Mouse (Mus musculus) thymus, postnatal 0 days (tissue): ENCODE measurements around the gene Pdcd1lg2. TPM values are rescaled to one million over a fixed set of nuclear protein-coding genes. Genes with fewer than 3 reads are reported as not detected.
A peak's percentile ranks its signal among the peaks of the same experiment; 100 is the strongest.

Experiments
- DNase-seq: peaks from one replicate; pipeline ENCODE4 v3.0.0-alpha.2; 2015; ENCODE audit warnings: low spot score
- polyA plus RNA-seq: library from polyadenylated mRNA; unstranded; fragments of >200 nt; fragmentation: Nextera tagmentation; extraction: Ambion mirVana; gene quantifications from 2 replicates; pipeline ENCODE4 v1.2.1, GENCODE M21; 2015

The Pdcd1lg2 gene
- polyA plus RNA-seq, 1 experiment from 2014 or later, result 4.6 TPM

DNA sequence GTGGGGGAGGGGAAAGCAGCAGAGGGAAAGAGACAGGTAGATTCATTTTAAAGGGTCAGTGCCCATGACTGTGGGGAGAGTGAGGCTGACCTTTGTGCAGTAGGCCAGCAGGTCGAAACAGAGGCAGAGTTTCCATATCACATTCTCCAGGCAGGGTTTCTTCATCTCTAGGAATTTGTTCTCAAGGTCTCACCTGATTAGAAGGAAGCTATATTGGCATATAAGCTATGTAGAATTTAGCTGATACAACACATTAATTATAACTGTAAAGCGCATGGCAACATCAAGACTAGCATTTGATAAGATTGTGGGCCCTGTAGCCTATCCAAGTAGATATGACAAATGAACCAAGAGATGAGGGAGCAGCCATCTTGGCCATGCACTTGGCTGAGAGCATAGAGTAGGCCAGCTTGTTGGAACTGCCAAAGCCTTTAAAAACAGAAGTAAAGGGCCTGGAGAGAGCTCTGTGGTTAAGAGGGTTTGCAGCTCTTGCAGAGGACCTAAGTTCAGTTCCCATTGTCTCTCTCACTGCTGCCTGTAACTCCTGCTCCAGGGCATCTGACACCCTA, 59.1 kb downstream of the Pdcd1lg2 start:
- DNase-seq, result no peak

DNA sequence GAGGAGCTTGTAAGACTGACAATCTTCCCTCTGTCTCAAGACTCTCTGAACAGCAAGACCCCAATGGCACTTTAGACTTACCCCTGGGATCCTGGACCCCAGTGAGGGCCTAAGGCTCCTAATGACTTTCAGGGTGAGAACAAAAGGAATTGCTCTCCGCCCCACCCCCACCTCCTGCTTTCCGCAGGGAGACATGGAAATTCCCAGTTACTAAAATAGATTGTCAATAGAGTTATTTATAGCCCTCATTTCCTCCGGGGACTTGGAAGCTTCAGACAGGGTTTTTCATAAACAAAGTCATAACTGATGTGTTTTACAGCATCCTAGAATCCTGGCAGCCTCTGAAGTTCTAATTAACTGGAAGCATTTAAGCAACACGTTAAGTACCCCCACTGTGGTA, 59.9 kb downstream of the Pdcd1lg2 start:
- DNase-seq, result no peak

DNA sequence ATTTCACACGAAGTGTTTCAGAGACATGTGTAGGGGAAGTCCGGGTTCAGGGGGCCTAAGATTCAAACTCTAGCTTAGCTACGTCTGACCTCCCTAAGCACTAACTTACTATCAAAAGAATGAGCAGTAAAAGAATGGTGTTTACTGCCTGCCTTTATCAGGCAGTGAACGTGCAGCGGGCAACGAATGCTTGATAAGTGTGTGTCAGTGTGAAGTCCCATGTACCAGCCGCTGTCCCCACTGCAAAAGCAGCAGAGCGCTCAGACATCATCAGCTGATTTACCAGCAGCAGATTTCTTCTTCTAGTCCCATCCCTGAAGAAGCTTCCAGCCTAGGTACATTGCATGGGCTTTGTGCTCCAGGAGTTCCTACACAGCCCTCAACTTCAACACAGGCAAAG, 61.7 kb downstream of the Pdcd1lg2 start:
- no peak for DNase-seq

DNA sequence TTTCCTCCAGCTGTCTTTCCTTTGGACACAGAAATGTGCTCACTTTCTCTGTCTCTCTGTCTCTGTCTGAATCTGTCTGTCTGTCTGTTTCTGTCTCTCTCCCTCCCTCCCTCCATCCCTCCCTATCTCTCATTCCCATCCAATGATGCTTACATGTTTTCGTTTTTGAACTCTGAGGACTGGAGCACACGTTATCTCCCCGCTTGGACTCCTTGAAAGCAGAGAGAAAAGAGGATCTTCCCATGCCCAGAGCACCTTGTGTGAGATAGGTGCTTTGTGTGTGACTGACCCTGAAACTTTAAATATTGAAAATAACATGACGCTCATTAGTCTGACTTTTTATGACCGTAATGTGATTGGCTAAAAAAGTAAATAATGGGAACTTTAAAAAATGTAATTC, 62.2 kb downstream of the Pdcd1lg2 start:
- no peak for DNase-seq

DNA sequence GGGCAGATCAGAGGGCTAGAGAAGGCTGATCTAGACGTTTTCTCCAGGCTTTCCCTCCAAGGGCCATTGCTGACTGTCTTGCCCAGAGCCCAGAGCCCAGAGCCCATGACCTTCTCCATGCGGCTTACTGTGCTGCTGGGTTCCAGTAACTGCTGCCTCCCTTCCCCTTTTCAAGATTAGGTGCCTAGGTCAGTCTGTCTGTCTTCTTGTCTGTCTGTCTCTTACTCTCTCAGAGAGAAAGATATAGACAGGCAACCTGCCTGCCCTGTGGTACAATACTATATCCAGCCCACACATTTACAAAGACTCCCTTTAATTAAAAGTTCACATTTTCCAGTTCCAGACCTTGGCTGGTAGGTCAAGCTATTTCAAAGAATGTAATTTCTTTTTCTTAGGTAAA, 64.1 kb downstream of the Pdcd1lg2 start:
- no peak for DNase-seq

DNA sequence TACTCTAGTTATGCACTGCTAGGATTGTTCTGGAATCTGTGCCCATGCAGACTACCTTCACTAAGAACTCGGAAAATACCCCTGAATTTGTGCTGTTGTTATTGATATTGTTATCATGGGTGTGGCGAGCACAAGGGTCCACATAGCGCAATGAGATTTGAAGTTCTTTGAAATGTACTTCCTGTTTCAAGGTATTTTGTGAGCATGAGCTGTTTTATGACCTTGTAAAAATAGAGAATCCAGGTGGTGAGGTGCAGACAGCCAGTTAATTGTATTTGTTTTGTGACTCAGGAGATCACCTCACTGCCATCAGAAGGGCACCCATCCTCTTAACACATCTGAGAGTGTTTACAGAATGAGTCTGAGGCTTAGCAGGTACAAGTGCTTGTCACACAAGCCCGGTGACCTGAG, 64.5 kb downstream of the Pdcd1lg2 start:
- no peak for DNase-seq

DNA sequence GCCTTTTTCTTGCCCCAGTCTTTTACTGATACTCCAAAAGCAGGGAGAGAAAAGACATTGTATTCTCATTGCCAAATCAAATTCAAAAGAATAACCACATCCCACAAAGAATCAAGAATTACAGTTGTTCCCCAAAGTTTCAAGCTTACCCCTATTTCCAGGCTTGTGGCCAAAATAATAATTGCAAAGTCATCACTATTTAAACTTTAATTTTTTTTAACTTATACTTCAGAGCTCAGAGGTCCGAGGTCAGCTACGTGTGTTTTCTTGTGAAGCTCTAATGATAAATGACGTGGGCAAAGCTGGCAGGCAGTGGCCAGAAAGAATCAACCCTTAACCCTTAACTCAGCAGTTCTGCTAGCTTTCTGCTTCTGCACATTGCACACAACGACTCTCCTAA, 67.9 kb downstream of the Pdcd1lg2 start:
- no peak for DNase-seq

DNA sequence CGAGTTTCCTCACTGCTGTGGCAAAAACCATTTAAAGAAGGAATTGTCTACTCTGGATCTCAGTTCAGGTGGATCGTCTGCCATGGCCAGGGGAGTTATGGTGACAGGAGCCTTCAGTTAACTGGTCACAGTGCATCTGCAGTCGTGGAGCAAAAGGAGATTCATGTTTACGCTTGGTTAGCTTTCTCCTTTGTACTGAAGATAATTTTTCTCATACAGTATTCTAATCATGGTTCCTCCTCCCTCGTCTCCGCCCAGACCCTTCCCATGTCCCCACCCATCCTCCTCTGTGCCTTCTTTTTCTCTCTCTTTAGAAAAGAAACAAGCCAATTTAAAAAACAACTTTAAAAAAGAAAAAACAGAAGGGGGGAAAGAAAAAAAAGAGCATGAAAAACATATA, 70.9 kb downstream of the Pdcd1lg2 start:
- no peak for DNase-seq

DNA sequence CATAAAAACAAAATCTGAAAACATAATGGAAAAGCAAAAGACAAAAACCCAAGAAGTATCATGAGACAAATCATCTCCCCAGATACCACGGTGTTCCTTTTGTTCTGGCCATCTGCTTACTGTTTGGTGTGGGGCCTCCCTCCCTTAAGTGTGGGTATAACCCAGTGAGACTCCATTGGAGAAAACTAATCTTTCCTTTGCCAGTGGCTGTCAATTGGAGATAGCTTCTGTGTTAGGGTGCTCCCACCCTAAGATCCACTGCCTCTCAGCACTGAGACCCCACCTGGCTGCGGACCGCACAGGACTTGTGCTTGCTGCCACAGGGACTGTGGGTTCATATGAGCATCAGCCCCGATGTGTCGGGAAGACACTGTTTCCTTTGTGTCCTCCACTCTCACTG, 71.4 kb downstream of the Pdcd1lg2 start:
- DNase-seq, result no peak

DNA sequence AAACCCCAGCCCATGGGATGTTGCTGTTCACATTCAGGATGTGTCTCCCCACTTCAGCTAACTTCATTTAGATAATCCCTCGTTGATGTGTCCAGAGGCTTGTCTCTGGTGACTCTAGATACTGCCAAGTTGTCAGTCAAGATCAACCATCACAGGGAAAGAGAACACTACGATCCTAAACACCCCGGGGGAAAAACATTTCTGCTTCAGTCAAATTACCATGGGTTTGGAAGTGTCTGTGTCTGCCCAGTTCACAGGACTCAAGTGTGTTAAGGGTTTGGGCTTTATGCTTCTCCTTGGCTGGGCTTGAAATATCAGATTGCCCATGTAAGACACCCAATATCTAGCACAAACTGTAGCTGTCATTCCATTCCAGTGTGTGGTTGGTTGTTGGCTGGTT, 71.9 kb downstream of the Pdcd1lg2 start:
- no peak for DNase-seq

DNA sequence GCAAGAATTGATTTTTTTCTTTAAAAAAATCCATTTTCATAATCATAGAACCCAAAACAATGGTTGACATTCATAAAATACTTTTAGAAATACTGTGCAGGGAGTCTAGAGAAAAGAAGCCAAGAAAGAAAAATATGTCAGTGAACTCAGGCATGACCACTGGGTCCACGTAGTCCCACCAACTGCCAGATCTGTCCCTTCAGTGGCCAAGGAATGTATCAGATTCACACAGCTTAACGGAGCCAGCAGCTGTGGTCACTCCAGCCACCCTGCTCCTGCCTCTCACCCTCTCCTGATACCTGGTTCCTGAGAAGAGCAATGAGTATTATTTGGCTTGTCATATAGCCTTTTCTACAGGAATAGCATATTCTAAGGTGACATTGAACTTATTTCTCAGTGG, 72.7 kb downstream of the Pdcd1lg2 start:
- DNase-seq, result no peak

DNA sequence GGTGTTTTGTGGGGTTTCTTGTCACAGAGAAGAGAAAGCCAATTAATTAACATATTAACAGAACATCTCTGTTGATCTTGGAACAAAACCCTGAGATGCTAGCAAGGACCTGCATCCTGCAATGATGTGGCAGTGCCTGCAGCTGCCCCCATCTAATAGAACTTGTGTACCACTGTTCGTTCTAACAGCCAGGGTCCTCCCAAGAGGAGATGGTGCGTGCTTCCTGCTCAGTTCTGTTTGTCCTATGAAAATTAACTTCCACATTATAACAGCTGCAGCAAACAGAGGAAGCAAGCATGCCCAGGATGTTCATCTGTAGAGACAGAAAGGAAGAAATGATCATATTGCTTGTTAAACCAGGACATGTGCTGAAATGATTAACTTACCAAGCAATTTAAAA, 73.8 kb downstream of the Pdcd1lg2 start:
- DNase-seq, result no peak

DNA sequence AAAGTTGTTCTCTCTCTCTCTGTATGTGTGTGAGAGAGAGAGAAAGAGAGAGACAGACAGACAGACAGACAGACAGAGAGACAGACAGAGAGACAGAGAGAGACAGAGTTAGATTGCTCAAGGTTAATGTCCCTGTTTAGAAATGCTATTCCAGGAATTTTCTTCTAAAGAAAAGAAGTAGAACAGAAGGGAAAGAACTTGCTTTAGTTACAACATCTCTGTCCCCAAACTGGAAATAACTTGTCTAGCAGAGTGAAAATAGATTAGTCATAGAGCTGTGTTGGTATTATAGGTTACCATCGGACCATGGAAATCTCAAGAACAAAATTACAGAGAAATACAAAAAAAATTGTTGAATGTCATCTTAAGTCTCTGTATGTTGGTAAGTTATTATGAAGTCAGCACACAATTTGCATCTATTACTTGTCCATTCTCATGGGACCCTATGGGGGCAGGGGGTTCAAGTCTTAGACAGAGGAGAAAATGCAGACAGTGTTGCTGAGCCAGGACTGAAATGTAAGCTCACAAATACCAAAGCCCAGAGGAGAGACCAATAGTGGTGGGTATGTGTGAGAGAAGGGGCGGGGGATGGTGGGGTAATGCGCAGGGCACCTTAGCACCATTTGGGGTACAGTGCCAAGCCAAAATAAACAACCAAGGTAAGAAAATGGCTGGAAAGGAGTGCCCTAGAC, 74.7 kb downstream of the Pdcd1lg2 start:
- no peak for DNase-seq

DNA sequence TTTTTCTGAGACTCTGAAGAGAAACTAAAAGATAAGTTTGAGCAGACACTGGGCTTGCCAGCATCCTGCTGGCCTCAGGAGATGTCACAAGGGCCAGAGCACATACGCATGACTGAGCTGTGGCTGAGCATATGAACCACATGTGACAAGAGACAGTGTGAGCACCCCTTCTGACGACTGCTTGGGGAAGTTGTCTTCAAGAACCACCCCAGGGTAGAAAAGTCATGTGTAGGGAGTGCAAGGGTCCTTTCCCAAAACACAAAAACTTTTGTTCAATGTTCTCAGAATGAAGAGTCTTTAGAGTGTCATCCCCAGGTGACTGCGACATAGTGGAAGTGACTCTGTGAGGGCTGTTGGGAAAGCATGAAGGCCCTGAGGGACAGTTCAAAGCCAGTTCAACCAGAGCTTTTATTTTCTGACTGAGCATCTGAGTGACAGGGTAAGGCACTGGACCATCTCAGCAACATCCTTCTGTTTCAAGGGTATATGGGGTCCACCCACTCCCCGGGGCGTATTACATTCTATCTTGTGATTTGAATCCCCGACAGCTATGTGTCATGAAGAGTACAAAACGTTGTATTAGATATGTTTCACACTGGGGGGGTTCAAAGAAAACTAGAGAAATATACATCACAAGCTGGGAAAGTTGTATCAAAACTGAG, 76.0 kb downstream of the Pdcd1lg2 start:
- no peak for DNase-seq

DNA sequence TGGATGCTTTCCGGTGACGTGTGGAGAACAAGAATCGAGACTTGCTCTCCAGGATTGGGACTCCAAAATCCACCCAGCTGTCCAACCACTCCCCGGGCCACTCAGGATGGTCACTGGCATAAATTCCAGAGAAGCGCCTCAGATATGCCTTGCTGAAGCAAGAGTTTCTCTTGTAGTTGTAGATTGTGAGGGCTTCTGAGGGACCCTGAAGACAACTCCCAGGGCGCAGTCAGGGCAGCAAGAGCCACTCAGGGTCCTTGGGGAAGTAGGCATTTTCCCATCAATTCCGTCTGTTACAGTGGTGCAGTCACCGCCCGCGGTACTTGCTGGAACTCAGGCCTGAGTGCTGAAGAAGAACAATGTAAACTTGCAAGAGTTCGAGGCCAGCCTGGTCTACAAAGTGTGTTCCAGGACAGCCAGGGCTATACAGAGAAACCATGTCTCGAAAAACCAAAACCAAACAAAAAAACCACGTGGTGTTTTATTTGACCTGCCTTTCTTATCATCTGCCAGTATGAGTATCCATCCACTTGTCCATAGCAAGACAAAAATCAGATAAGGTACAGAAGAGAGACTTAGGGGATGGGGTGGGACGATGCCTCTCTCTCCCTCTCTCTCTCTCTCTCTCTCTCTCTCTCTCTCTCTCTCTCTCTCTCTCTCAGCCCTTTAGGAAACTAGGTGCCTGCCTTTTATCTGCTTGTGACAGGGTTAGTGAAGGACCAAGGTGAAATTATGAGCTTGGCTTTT, 76.8 kb downstream of the Pdcd1lg2 start:
- no peak for DNase-seq

DNA sequence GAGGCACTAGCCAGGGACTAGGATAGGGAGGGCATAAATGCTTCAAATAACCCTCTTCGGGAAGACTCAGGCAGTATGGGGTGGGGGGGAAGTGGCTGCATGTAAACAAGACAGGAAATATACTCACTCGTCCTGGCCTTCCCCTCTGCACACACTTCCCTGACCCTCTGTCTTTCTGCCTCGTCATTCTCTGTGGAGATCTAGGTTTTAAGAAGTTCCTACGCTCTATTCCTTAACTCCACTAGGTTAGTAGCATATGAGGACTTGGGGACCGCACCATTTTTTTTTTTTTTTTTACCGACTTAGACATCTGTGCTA, 77.3 kb downstream of the Pdcd1lg2 start:
- DNase-seq, result peak; percentile 26

DNA sequence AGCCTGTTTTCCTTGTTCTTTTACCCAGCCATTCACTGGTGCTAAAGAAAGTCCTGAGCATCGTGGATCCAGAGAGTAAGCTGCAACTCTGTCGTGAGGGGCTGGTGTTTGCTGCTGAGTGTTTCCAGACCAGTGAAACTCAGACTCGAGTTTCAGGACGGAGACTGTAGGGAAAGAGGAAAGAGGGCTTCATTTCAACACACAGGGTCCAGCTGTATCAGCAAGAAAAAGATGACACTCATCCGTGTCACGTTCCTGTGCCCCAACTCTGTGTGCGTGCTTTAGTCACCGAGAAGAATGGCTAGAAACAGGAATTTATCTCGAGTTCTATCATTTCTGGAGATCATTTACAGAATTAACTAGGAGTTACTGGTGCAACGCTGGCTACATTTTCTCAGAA, 77.7 kb downstream of the Pdcd1lg2 start:
- DNase-seq, result no peak

DNA sequence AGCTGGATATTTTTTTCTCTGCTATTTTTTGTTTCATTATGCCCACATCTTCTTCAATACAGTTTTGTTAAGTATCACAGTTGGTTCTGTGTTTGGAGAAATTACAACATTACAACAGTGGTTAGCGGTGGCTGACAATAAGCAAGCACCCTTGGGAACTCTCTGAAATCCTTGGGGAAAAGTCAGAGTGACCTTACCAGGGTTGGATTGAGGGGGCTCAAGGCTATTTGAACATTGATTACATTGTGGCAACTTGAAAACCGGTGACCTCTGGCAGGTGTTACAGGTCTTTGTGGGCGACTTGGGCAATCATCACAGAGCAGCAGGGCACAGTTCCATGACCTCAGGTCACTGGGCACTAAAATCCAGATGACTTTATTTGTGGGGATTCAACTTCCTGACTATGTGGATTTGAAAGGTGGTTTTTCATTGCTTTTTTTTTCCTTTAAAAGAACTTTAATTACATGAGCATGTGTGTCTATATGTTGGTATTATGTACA, 79.1 kb downstream of the Pdcd1lg2 start:
- no peak for DNase-seq

DNA sequence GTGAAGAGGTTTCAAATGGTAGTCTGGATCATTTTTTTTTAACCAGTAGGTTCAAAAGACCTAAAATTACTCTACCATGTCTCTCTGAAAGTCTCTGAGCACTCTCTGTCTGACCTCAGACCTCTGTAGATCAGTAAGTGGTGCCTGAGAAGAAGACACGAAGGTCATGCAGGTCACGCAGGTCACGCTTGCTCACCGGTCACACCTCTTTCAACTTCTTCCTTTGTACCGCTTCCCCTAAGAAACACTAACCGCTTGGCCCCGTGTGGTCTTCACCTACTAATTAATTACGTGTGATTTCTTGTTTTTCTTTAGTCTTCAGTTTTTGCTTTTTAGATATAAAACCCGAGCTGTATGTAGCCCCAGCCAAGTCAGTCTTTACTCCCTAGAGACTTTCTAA, 80.7 kb downstream of the Pdcd1lg2 start:
- DNase-seq, result no peak

DNA sequence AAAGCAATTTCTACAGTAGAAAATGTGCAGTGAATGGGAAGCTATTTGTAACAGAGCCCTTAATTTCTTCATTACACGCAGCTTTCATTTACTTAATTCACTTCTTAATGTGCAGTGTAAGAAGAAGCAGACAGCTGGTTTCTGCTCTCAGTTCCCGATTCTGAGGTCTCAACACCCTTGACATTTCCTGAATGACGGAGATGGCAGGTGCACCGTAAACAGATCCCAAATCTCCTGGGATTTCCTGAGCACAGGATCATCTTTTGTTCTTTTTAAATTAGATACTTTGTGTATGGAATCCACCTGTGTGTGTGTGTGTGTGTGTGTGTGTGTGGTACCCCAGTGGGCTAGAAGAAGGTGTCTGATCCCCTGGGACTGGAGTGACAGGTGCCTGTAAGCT, 83.7 kb downstream of the Pdcd1lg2 start:
- DNase-seq, result no peak

DNA sequence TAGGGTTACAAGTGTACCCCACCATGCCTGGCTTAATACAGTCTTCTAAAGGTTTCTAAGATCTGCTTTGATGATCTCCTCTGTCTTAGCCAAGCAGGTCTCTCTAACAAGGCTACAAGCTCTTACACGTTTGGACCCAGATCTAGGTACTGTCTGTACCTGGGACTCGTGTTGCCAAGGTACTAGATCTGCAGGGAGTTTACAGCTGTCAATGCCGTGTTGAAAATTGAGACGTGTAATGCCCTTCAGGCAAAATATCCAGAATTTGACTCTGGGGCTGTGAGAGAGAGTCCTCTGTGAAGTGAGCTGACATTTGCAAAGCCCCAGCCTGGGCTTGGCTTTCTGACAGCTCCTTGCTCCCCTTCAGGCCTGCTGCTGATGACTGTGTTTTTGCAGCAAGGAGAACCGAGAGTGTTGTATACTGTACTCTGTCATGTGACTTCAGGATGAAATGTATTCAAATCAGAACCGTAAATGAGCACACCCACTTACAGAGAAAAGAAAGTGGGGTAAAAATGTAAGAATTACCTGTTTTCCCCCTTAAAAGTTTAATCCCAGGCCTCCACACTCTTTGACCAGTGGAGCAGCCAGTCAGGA, 85.4 kb downstream of the Pdcd1lg2 start:
- no peak for DNase-seq
